Mouse (Mus musculus): Measurements from ENCODE around the gene Col27a1.
"Not testable (repeated sequence)": the region's sequence is repeated elsewhere in the genome, so short reads cannot be mapped to it uniquely, and the experiment has no call there.

The Col27a1 gene

DNA sequence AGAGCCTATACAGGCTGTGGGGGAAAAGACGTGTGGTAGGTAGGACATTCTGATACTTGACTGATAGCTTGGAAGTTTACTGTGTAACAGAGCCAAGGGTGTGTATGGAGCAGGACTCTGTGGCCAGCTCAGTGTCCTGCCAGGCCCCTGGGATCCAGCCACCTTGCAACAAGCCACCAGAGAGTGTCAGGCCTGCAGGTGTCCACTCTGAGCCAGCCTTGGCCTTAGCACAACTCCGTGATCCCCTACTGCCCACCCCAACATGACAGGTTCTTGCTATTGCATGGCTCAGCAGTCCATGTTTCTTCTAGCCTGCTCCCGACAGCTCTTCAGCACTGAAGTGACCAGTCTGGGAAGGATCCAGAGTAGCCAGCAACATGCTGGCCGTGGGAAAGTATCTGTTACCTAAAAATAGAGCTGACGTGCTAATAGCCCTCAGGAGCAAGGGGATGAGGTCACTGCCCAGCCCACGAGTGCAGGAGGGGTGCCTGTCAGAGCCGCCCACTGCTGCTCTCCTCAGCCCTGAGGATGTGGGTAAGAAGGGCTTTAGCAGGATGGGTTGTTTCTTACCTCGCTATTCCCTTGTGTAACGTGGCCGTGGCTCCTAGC, 96.5 kb downstream of the Col27a1 start:
- DNase-seq (ENCODE audit: low spot score), result no peak

DNA sequence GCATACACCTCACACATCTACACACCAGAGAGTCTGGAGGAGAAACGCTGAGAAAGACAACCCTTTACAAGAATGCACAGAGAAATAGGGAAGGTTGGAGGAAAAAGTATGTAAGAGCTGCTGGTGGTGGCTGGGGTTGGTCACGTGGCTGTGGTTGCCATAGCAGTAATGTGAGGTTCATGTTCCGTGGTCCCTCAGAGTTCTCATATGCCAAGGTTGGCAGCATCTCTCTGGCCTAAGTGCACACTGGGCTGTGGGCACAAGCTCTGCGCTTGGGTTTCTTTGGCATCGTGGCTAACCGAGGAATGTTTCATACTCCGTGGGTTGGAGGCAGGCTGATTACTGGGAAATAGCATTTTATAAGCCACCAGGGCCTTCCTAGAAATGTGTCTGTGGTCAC, 97.6 kb downstream of the Col27a1 start:
- no peak for DNase-seq (ENCODE audit: low spot score)

DNA sequence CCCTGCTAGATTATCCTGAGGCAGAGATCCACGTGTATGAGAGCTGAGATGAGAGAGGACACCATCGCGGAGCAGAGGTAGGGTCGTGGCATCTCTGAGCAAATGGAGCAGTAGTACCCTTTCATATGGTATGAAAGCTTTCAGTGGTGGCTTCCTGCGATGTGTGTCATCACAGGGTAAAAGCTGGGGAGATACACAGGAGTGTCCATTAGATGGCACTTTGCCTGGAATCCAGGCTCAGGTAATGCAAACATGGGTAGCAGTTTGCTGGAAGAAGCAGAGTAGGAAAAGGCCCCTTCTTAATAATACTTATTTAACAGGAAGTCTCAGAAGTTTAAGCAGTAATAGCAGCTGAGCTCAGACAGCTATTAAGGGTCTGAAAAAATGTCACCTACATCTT, 100.3 kb downstream of the Col27a1 start:
- no peak for DNase-seq (ENCODE audit: low spot score)

DNA sequence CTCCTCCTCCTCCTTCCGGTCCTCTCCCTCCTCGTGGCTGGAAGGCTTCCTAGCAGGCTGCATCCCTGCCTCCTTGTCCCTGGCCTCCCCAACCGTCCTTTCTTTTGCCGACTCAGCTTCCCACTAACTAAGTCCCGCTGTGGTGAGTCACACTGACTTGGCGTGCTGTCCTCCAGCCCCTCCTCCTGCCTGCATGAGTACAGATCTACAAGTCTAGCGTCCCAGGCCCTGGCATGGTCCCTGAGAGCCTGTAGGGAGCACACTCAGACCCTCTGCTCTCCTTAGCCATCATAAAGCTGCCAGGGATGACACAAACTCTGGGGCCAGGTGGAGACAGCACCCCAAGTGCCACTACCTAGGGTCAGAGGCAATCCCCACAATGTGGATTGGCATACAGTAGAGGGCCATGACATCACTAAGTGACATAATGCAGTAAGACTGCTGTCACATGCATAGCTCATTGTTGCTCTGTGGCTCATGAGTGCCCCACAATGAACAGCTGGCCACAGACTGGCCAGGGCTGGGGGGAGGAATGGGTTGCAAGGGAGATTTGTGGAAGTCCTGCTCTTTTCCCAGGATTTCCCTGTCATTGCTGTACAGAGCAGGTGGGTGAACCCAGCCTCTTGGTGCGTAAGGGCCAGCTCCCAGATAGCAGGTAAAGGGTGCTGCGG, 102.4 kb downstream of the Col27a1 start:
- DNase-seq (ENCODE audit: low spot score), result no peak

- not testable (repeated sequence) for DNase-seq (ENCODE audit: low spot score)
Observed at GRCm38 (mm10) chr4:63319566-63319965, 105.8 kb downstream of the Col27a1 start.

DNA sequence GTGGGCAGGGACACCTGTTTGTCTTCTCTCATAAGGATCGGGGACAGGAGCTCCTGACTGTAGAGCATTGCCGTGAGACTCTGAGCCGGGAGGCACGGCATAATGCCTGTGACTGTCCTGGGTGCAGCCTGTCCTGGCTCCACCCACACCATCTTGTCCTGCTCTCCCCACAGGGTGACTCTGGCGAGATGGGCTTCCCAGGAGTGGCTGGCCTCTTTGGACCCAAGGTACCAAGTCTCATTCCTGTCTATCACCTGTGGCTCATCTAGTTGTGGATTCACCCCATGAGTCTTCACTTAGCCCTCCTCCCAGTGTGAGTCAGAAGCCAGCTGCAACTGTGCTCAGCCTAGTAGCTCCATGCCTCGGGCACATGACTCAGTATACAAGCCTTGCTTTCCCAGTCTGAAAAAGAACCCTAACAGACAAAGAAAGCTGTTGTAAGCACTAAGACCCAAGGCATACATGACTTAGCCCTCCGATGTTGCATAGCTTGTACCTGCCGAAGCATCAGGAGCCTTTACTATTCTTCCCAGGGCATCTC, 109.5 kb downstream of the Col27a1 start:
- no peak for DNase-seq (ENCODE audit: low spot score)

DNA sequence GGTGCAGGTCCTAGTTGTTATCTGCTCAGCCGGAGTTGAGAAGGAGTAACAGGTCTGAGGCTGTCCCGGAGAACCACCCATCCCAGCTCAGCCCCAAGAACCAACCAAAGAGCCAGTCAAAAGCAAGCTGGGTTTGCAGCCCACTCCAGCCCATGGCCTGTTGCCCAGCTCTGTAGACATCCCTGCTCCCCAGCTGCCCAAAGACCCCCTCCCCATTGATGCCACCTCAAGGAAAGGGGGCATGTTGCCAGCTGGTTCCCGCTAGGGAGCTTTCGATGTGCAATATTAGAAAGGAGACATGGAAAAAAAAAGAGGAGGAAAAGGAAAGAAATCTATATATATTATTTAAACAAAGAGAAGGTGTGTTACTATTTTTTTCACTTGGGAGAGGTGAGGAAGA, 119.6 kb downstream of the Col27a1 start:
- peak; percentile 4 for DNase-seq (ENCODE audit: low spot score)

GRCm38 (mm10) chr4:63338414-63339076, 124.7 kb downstream of the Col27a1 start:
- no peak for DNase-seq (ENCODE audit: low spot score)

- DNase-seq (ENCODE audit: low spot score), result no peak
Observed at GRCm38 (mm10) chr4:63342491-63342890, 128.7 kb downstream of the Col27a1 start.

DNA sequence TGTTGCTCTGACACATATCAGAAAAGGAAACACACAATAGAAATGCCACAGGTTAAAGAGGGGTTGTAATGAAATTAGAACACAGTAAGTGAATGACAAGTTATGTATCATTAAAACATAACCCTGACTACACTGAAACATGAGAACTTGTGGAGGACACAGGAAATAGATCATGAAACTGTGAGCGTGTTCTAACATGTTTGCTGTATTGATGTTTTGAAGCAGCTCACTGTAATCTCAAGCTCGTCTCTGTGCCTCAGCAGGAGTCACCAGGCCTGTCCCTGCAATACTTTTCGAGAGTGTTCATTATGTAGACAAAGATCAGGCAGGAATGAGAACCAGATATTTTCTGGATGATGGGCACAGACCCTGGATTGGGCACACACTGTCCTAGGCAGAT, 129.8 kb downstream of the Col27a1 start:
- DNase-seq (ENCODE audit: low spot score), result no peak

GRCm38 (mm10) chr4:63344295-63344694, 130.5 kb downstream of the Col27a1 start, which contains the start of gene Orm1:
TSS of gene Orm1 (plus strand) at chr4:63344560.
- no peak for DNase-seq (ENCODE audit: low spot score)

DNA sequence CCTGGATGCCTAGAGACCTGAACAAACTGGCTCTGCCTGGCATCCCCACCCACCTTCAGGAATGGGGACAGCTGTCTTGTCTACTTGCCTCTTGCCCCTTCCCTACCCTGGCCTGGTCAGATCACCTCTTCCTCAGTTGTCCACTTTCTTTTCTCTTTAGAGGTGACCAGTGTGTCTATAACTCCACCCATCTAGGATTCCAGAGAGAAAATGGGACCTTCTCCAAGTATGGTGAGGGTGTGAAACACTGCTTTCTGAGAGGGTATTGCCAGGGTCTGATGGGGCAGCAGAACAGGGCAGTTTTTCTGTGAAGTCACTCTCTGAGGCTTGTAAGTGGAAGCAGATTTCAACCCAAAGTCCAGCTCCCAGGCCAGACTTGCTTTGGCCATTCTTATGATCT, 131.5 kb downstream of the Col27a1 start:
- no peak for DNase-seq (ENCODE audit: low spot score)

DNA sequence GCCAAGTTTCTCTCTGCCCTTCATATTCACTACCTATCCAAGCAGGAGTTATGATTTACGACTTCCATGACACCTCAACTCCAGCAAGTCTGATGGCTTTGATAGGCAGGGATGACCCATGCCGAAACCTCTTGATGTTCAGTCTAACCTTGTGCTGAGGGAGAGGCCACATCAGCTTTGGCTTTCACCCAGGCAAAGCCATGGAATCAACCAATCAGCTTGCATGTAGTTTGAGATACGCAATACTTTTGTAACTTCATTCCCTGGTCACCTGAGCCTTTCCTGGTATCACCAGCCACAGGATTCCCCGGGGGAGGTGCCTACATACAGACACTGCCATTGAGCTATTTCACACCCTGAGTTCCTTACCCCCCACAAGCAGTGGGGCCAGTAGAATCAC, 132.9 kb downstream of the Col27a1 start:
- no peak for DNase-seq (ENCODE audit: low spot score)

- no peak for DNase-seq (ENCODE audit: low spot score)
Observed at GRCm38 (mm10) chr4:63348524-63348923, 134.7 kb downstream of the Col27a1 start.

- no peak for DNase-seq (ENCODE audit: low spot score)
Observed at GRCm38 (mm10) chr4:63355877-63356665, 142.3 kb downstream of the Col27a1 start, which contains the start of gene Orm3. TSS of gene Orm3 (plus strand) at chr4:63356162.

DNA sequence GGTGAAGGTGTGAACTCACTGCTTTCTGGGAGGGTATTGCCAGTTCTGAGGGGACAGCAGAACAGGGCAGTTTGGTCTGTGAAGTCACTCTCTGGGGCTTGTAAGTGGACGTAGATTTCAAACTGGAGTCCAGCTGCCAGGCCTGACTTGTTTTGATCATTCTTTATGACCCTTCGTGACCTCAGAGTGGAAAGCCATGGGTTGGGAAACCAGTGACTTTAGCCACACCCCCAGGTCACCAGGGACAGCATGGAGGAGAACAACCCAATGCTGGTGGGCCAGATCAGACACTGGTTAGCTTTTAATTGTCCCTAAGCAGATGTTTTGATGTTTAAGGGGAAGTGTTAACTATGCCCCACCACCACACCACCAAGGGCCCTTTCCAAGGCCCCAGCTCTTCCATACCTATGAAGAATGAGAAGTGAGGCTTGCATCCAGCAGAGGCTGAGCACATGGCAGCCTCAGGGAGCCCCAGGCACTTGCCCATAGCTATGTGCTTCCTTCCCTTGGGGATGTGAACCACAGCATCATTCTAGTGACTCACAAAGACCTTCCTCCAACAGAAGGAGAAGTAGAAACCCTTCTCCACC, 143.3 kb downstream of the Col27a1 start:
- no peak for DNase-seq (ENCODE audit: low spot score)

GRCm38 (mm10) chr4:63359861-63360260, 146.1 kb downstream of the Col27a1 start:
- DNase-seq (ENCODE audit: low spot score), result no peak

DNA sequence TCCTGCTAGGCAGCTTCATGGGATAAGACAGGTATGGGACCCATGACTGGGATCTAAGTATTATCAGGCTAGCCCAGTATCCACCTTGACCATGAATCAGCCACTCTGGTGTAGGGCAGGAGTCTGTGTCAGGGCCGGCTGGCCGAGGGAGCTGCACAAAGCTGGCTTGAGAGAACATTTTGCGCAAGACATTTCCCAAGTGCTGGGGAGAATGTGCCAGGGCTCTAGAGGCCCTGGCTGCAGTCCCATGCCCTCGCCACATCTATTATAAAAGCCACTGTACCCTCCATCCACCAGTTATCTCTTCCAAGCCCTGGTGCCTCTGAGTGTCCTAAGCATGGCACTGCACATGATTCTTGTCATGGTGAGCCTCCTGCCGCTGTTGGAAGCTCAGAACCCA, 148.3 kb downstream of the Col27a1 start, which contains the start of gene Orm2:
Orm2 (plus strand) TSS at position 300 of the 400 bp plus-strand sequence.
- DNase-seq (ENCODE audit: low spot score), result no peak

DNA sequence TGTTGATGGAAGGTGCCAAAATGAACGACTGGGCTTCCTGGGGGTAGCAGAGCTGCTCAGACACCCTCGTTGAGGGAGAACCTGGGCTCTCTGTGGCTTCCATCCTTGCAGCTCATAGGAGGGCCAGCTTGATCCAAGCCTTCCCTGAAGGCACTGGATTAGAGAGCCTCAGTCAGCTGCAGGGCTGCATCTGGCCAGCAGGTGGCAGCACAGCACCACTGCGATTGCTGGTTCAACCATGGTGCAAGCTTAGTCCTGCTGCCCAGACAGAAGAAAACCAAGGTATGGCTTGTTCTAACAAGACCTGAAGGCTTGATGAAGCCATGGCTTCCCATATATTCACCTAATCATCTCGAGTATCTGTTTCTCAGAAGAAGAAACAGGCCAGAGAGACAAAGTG, 154.8 kb downstream of the Col27a1 start:
- peak; percentile 65 for DNase-seq (ENCODE audit: low spot score)

- DNase-seq (ENCODE audit: low spot score), result no peak
Observed at GRCm38 (mm10) chr4:63370897-63371296, 157.1 kb downstream of the Col27a1 start.

- no peak for DNase-seq (ENCODE audit: low spot score)
Observed at GRCm38 (mm10) chr4:63371890-63372289, 158.1 kb downstream of the Col27a1 start.

DNA sequence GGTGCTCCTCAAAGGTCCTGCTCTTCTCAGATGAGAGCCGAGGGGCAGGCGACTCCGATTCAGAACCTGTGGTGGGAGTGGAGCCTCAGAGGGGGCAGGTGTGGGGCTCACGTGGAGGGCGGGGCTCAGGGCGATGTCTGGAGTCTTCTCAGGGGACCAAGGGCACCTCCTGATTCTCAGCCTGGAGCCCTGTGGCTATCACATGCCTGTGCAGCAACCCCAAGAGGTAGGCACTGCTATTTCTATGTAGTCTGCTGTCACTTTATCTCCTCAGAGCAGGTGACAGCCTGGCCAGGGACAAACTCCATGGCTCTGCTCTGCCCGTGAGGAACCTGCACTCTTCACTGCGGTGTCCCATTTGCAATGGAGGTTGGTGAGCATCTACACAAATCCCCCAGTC, 159.6 kb downstream of the Col27a1 start:
- no peak for DNase-seq (ENCODE audit: low spot score)
